Mouse (Mus musculus) embryonic fibroblast, embryonic 13.5 days (primary cell): ENCODE results near the gene Fbln1. TPM values are rescaled to one million over a fixed set of nuclear protein-coding genes. Genes with fewer than 3 reads are reported as not detected.

ENCODE experiments used
- H3K27ac ChIP-seq: 2 replicates; pipeline ENCODE4 v1.5.1; 2012; ENCODE audit warnings: low read length, control low read depth, inconsistent platforms; ENCODE audit not compliant: insufficient read depth
- H3K4me1 ChIP-seq: 2 replicates; pipeline ENCODE4 v1.6.1; 2011; ENCODE audit warnings: low read length; ENCODE audit not compliant: control insufficient read depth, insufficient read depth
- H3K4me3 ChIP-seq: 2 replicates; pipeline ENCODE4 v1.5.1; 2011; ENCODE audit warnings: mild to moderate bottlenecking, control low read depth, low read length; ENCODE audit not compliant: insufficient read depth
- CTCF ChIP-seq: IDR thresholded peaks from 2 replicates; pipeline ENCODE4 v1.5.1; 2011; ENCODE audit warnings: mild to moderate bottlenecking, control low read depth, low read length, moderate library complexity, borderline replicate concordance; ENCODE audit not compliant: insufficient read depth
- POLR2A ChIP-seq: IDR thresholded peaks from 2 replicates; pipeline ENCODE4 v1.6.1; 2011; ENCODE audit warnings: low read depth, mild to moderate bottlenecking, control low read depth, low read length, moderate library complexity
- polyA plus RNA-seq: library from polyadenylated mRNA; stranded (reverse); fragments of >200 nt; gene quantifications from 2 replicates; pipeline ENCODE4 v1.2.4, GENCODE M21; 2011; ENCODE audit warnings: low read depth; ENCODE audit not compliant: missing spikeins, insufficient read length

Gene Fbln1
- polyA plus RNA-seq, 1 experiment = 92.8 TPM

- no peak for TF ChIP-seq CTCF
- TF ChIP-seq POLR2A = no peak
- Histone ChIP-seq H3K4me1 (peaks cover 6% of the 10 kb centered on the region), H3K27ac (no peak overlapping the region), H3K4me3 (no peak overlapping the region)
Measured at GRCm38 (mm10) chr15:85233251-85233611, 27.5 kb downstream of the Fbln1 start.

GRCm38 (mm10) chr15:85233690-85234089 lies 27.9 kb downstream of the Fbln1 start:
- TF ChIP-seq POLR2A = no peak
- no peak for TF ChIP-seq CTCF
- H3K27ac ChIP-seq = no peak overlapping the region
- H3K4me3 ChIP-seq = no peak overlapping the region
- peaks cover 6% of the 10 kb centered on the region for H3K4me1 ChIP-seq

- no peak for TF ChIP-seq CTCF
- TF ChIP-seq POLR2A = no peak
- no peak overlapping the region for H3K27ac ChIP-seq
- no peak overlapping the region for H3K4me3 ChIP-seq
- H3K4me1 ChIP-seq = no peaks in the 10 kb centered on the region
Measured at GRCm38 (mm10) chr15:85238821-85239745, 33.3 kb downstream of the Fbln1 start.

- no peak for TF ChIP-seq POLR2A
- no peak for TF ChIP-seq CTCF
- no peak overlapping the region for H3K27ac ChIP-seq
- peaks cover 4% of the 10 kb centered on the region for H3K4me1 ChIP-seq
- H3K4me3 ChIP-seq = no peak overlapping the region
Measured at GRCm38 (mm10) chr15:85240086-85240485, 34.3 kb downstream of the Fbln1 start.

GRCm38 (mm10) chr15:85241856-85242255 lies 36.1 kb downstream of the Fbln1 start:
- TF ChIP-seq CTCF (no peak), POLR2A (no peak)
- Histone ChIP-seq H3K4me1 (peaks cover 8% of the 10 kb centered on the region), H3K27ac (no peak overlapping the region)

GRCm38 (mm10) chr15:85244414-85245161 lies 38.8 kb downstream of the Fbln1 start:
- H3K4me1 ChIP-seq = peaks cover 8% of the 10 kb centered on the region
- H3K27ac ChIP-seq = peak overlapping the region; percentile 68
- no peak for TF ChIP-seq POLR2A
- TF ChIP-seq CTCF = no peak
- H3K4me3 ChIP-seq = no peak overlapping the region

More at GRCm38 (mm10) chr15:85241856-85242255, 36.1 kb downstream of the Fbln1 start:
- H3K4me3 ChIP-seq = no peak overlapping the region

GRCm38 (mm10) chr15:85245241-85246010 lies 39.7 kb downstream of the Fbln1 start:
- Histone ChIP-seq H3K4me1 (peaks cover 8% of the 10 kb centered on the region), H3K4me3 (no peak overlapping the region), H3K27ac (peak overlapping the region; percentile 71)
- TF ChIP-seq POLR2A (no peak), CTCF (no peak)

GRCm38 (mm10) chr15:85246016-85246415 lies 40.3 kb downstream of the Fbln1 start:
- TF ChIP-seq POLR2A (no peak), CTCF (no peak)
- Histone ChIP-seq H3K27ac (peak overlapping the region; percentile 71), H3K4me1 (peaks cover 8% of the 10 kb centered on the region), H3K4me3 (no peak overlapping the region)

GRCm38 (mm10) chr15:85246936-85247335 lies 41.2 kb downstream of the Fbln1 start:
- H3K27ac ChIP-seq = no peak overlapping the region
- peaks cover 8% of the 10 kb centered on the region for H3K4me1 ChIP-seq
- H3K4me3 ChIP-seq = no peak overlapping the region
- TF ChIP-seq POLR2A (no peak), CTCF (no peak)

GRCm38 (mm10) chr15:85248311-85248710 lies 42.6 kb downstream of the Fbln1 start:
- Histone ChIP-seq H3K4me3 (no peak overlapping the region), H3K27ac (no peak overlapping the region), H3K4me1 (peaks cover 8% of the 10 kb centered on the region)
- no peak for TF ChIP-seq POLR2A
- TF ChIP-seq CTCF = no peak
